Mouse (Mus musculus): ENCODE data around the gene Tsc22d1. TPM values are rescaled to one million over a fixed set of nuclear protein-coding genes. Genes with fewer than 3 reads are reported as not detected.
A peak's percentile ranks its signal among the peaks of the same experiment; 100 is the strongest.

Tsc22d1 gene
- polyA plus RNA-seq, 1 experiment from 2014 or later, result 96.2 TPM

- WGBS (ENCODE audit: insufficient replicate concordance), result under 1% methylated on average over 31 of the region's 31 CpGs
- Histone ChIP-seq H3K27ac (replicated peaks) (peak overlapping the region; percentile 93), H3K9ac (peak overlapping the region; percentile 89), H3K4me3 (replicated peaks) (peak overlapping the region; percentile 80), H3K9me3 (replicated peaks) (no peaks in the 10 kb centered on the region), H3K4me1 (replicated peaks) (peaks cover 34% of the 10 kb centered on the region), H3K36me3 (replicated peaks) (peaks cover 24% of the 10 kb centered on the region), H3K27me3 (no peaks in the 10 kb centered on the region), H3K4me2 (peak overlapping the region; percentile 87)
- ATAC-seq (ENCODE audit: insufficient read depth), result peak; percentile 38
Measured at GRCm38 (mm10) chr14:76505439-76506220, 90.9 kb downstream of the Tsc22d1 start.

DNA sequence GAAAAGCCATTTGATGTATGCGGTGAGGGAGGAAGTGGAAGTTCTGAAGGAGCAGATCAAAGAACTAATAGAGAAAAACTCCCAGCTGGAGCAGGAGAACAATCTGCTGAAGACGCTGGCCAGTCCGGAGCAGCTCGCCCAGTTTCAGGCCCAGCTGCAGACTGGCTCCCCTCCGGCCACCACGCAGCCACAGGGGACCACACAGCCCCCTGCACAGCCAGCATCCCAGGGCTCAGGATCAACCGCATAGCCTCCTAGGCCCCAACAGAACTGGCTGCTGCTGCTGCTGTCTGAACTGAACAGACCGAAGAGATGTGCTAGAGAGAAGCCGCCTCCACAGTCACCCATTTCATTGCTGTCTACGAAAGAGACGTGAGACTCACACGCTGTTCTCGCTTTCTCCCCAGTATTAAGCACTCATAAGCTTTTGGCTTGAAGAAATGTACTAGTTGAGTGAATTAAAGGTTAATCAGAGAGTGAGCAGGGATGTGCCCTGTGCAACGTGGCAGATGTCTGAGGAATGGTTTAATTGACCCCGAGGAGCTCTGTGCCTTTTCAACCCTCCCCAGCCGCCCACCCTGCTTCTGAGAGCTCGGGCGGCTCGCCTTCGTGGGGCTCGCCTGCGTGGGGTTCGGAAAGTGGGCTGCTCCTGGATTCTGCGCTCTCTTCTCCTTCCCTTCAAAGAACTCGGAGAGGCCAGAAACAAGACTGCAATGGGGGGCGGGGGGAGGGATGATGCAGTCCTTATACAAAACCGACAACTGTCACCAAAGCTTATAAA is 91.9 kb downstream of the Tsc22d1 start:
- Histone ChIP-seq H3K27me3 (no peaks in the 10 kb centered on the region), H3K4me2 (peak overlapping the region; percentile 87), H3K4me3 (replicated peaks) (peak overlapping the region; percentile 80), H3K27ac (replicated peaks) (peak overlapping the region; percentile 93), H3K36me3 (replicated peaks) (peaks cover 24% of the 10 kb centered on the region), H3K4me1 (replicated peaks) (peaks cover 34% of the 10 kb centered on the region), H3K9ac (peak overlapping the region; percentile 89), H3K9me3 (replicated peaks) (no peaks in the 10 kb centered on the region)
- 74% methylated on average over 27 of the region's 27 CpGs for WGBS (ENCODE audit: insufficient replicate concordance)
- no peak for ATAC-seq (ENCODE audit: insufficient read depth)

DNA sequence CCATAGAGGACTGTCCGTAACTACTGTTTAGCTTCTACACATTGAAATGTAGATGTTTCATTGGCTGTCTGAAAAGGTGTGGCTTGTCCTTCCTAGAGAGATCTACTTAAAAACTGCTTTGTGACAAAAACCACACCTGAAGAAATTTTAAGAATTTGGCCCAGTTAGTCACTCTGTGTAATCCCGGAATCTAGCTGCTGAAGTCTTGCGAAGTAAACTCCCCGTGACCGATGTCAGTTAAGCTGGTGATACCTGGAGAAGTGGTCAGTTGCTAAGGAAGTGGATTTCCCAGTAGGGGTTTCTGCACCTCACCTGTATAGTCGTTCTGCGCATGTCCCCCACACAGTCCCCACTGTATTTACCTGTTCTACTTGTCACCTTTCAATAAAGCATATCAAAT is 92.6 kb downstream of the Tsc22d1 start:
- Histone ChIP-seq H3K9ac (no peak overlapping the region), H3K4me2 (peak overlapping the region; percentile 87), H3K27ac (replicated peaks) (no peak overlapping the region), H3K36me3 (replicated peaks) (peaks cover 24% of the 10 kb centered on the region), H3K4me3 (replicated peaks) (peak overlapping the region; percentile 2; the same call in 1 of the 2 replicates), H3K9me3 (replicated peaks) (no peaks in the 10 kb centered on the region), H3K4me1 (replicated peaks) (peaks cover 34% of the 10 kb centered on the region), H3K27me3 (no peaks in the 10 kb centered on the region)
- no peak for ATAC-seq (ENCODE audit: insufficient read depth)
- 91% methylated on average over 7 of the region's 7 CpGs for WGBS (ENCODE audit: insufficient replicate concordance)

GRCm38 (mm10) chr14:76507804-76508500 is 93.2 kb downstream of the Tsc22d1 start:
- Histone ChIP-seq H3K9me3 (replicated peaks) (no peaks in the 10 kb centered on the region), H3K4me2 (peak overlapping the region; percentile 87; the same call in 1 of the 2 replicates), H3K36me3 (replicated peaks) (peaks cover 24% of the 10 kb centered on the region), H3K27ac (replicated peaks) (peak overlapping the region; percentile 15; the same call in 1 of the 2 replicates), H3K4me3 (replicated peaks) (no peak overlapping the region), H3K4me1 (replicated peaks) (peaks cover 34% of the 10 kb centered on the region), H3K27me3 (no peaks in the 10 kb centered on the region), H3K9ac (no peak overlapping the region)
- ATAC-seq (ENCODE audit: insufficient read depth), result no peak
- 77% methylated on average over 9 of the region's 9 CpGs for WGBS (ENCODE audit: insufficient replicate concordance)

DNA sequence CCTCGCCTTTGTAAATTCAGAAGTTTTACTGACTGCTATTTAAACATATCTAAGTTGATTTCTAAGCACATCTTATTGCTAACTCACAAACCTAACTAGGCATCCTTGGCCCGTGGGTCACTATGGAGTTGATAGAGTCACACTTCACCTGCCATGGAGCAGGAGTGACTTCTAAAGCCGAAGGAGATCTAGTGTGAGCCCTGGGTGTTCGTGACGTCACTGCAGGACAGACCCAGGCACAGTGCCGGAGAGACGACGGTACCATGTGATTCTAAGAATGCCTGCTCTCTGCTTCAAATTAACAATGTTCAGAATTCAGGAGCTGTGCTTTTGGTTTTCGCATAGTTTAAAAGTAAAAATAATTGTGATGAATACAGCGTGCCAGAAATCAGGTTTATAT is 93.9 kb downstream of the Tsc22d1 start:
- no peak overlapping the region for H3K9ac ChIP-seq
- peaks cover 32% of the 10 kb centered on the region for H3K4me1 ChIP-seq (replicated peaks)
- ATAC-seq (ENCODE audit: insufficient read depth), result no peak
- H3K27ac ChIP-seq (replicated peaks), result 0 out of 2 replicates have a peak overlapping the region, but pooled peaks have one; percentile 9
- no peak overlapping the region for H3K4me2 ChIP-seq
- WGBS (ENCODE audit: insufficient replicate concordance), result 82% methylated on average over 10 of the region's 10 CpGs
- peaks cover 24% of the 10 kb centered on the region for H3K36me3 ChIP-seq (replicated peaks)
- no peaks in the 10 kb centered on the region for H3K9me3 ChIP-seq (replicated peaks)
- no peaks in the 10 kb centered on the region for H3K27me3 ChIP-seq
- no peak overlapping the region for H3K4me3 ChIP-seq (replicated peaks)

DNA sequence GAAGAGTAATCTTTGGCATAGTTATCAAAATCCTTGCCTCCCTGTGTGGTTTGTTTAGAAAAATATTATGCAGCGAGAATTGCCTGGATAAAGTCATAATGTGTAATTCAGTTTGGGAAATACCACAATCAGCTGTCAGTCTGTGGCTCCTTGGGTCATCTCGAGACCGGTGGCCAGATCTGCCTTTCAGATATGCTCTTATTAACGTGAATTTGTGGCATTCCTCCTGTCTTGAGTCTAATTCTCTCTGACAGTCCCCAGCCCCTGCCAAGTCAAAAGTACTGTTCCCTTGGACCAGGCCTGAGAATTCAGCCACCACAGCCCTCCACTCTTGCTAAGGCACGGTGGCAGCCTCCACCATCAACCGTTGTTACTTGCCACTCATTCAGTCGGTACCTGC is 97.2 kb downstream of the Tsc22d1 start:
- H3K4me1 ChIP-seq (replicated peaks), result peaks cover 44% of the 10 kb centered on the region
- H3K27me3 ChIP-seq, result no peaks in the 10 kb centered on the region; the same call in none of the 2 replicates
- no peaks in the 10 kb centered on the region for H3K9me3 ChIP-seq (replicated peaks)
- H3K4me3 ChIP-seq (replicated peaks), result no peak overlapping the region
- peaks cover 13% of the 10 kb centered on the region for H3K36me3 ChIP-seq (replicated peaks)
- H3K9ac ChIP-seq, result no peak overlapping the region
- ATAC-seq (ENCODE audit: insufficient read depth), result no peak
- no peak overlapping the region for H3K4me2 ChIP-seq
- WGBS (ENCODE audit: insufficient replicate concordance), result 61% methylated on average over 7 of the region's 7 CpGs
- H3K27ac ChIP-seq (replicated peaks), result no peak overlapping the region

GRCm38 (mm10) chr14:76513395-76514049 is 98.8 kb downstream of the Tsc22d1 start:
- H3K4me1 ChIP-seq (replicated peaks), result peaks cover 39% of the 10 kb centered on the region
- H3K27ac ChIP-seq (replicated peaks), result 0 out of 2 replicates have a peak overlapping the region, but pooled peaks have one; percentile 2
- WGBS (ENCODE audit: insufficient replicate concordance), result 40% methylated on average over 11 of the region's 11 CpGs

GRCm38 (mm10) chr14:76514050-76514585 is 99.4 kb downstream of the Tsc22d1 start:
- Histone ChIP-seq H3K9me3 (replicated peaks) (no peaks in the 10 kb centered on the region), H3K36me3 (replicated peaks) (no peaks in the 10 kb centered on the region), H3K4me3 (replicated peaks) (no peak overlapping the region), H3K4me2 (no peak overlapping the region), H3K27ac (replicated peaks) (no peak overlapping the region), H3K9ac (no peak overlapping the region), H3K4me1 (replicated peaks) (peaks cover 39% of the 10 kb centered on the region), H3K27me3 (no peaks in the 10 kb centered on the region; the same call in none of the 2 replicates)
- ATAC-seq (ENCODE audit: insufficient read depth), result no peak
- whole genome bisulfite sequencing (ENCODE audit: insufficient replicate concordance), result 53% methylated on average over 6 of the region's 6 CpGs

More at GRCm38 (mm10) chr14:76513395-76514049, 98.8 kb downstream of the Tsc22d1 start:
- Histone ChIP-seq H3K9me3 (replicated peaks) (no peaks in the 10 kb centered on the region), H3K4me2 (no peak overlapping the region), H3K9ac (no peak overlapping the region), H3K27me3 (no peaks in the 10 kb centered on the region; the same call in none of the 2 replicates), H3K36me3 (replicated peaks) (no peaks in the 10 kb centered on the region), H3K4me3 (replicated peaks) (no peak overlapping the region)
- ATAC-seq (ENCODE audit: insufficient read depth), result no peak

- H3K4me2 ChIP-seq, result no peak overlapping the region
- H3K36me3 ChIP-seq (replicated peaks), result no peaks in the 10 kb centered on the region
- no peak overlapping the region for H3K4me3 ChIP-seq (replicated peaks)
- ATAC-seq (ENCODE audit: insufficient read depth), result no peak
- no peaks in the 10 kb centered on the region for H3K9me3 ChIP-seq (replicated peaks)
- H3K9ac ChIP-seq, result no peak overlapping the region
- H3K27ac ChIP-seq (replicated peaks), result no peak overlapping the region
- WGBS (ENCODE audit: insufficient replicate concordance), result 73% methylated on average over 7 of the region's 7 CpGs
- peaks cover 51% of the 10 kb centered on the region for H3K4me1 ChIP-seq (replicated peaks)
- no peaks in the 10 kb centered on the region; the same call in none of the 2 replicates for H3K27me3 ChIP-seq
Measured at GRCm38 (mm10) chr14:76515620-76516019, 100.9 kb downstream of the Tsc22d1 start.

DNA sequence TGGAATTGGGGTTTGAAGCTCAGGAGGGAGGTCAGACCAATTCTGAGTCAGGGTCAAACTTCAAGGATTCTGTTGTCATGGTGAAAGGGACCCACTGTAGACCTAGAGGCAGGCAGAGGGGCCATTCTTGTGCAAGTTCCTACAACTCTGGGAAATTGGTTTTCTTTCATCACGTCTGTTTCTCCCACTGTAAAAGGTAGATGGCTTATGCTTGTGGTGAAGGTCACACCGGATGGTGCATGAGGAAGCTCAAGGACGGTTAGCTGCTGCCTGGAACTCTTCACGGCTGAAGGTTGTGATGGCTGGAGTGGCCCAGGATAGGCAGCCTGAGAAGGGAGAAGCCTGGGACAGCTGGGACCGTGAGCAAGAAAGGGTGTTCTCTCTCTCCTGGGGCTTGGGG is 103.5 kb downstream of the Tsc22d1 start:
- Histone ChIP-seq H3K9ac (no peak overlapping the region), H3K4me3 (replicated peaks) (no peak overlapping the region), H3K4me1 (replicated peaks) (peaks cover 68% of the 10 kb centered on the region), H3K27me3 (no peaks in the 10 kb centered on the region; the same call in none of the 2 replicates), H3K27ac (replicated peaks) (no peak overlapping the region), H3K9me3 (replicated peaks) (no peaks in the 10 kb centered on the region), H3K36me3 (replicated peaks) (no peaks in the 10 kb centered on the region), H3K4me2 (no peak overlapping the region)
- WGBS (ENCODE audit: insufficient replicate concordance), result 73% methylated on average over 5 of the region's 5 CpGs
- no peak for ATAC-seq (ENCODE audit: insufficient read depth)

Measured in liver, embryonic 15.5 days (tissue).